Comparison of ENCODE assay signal across 9 mouse cellular contexts in genomic region chr11:26962928-26963667, GRCm38 (mm10).
DNase-seq lines count a peak whose midpoint lies in the region; ATAC-seq and TF ChIP-seq lines count a peak whose summit lies in the region.
"Had no signal": no experiment of that assay in that cellular context is flagged by ENCODE, and none has a peak within 500 bp of the region (broad histone marks: within the 10 kb centered on the region; RNA-seq: fewer than 3 reads in every experiment).

No protein-coding gene starts in this region.

- no peak overlapping the region for H3K4me3 ChIP-seq in lung, embryonic 16.5 days (ENCODE audit: low read length)
- no peak overlapping the region for H3K4me3 ChIP-seq in embryonic facial prominence, embryonic 14.5 days (ENCODE audit: low read depth, low read length)
- no peak overlapping the region for H3K4me3 ChIP-seq in hindbrain, postnatal 0 days (ENCODE audit: low read length)
- H3K4me3 ChIP-seq: myocyte had no signal

- no peaks in the 10 kb centered on the region for H3K9me3 ChIP-seq in lung, embryonic 16.5 days (ENCODE audit: control insufficient read depth, low read length)
- no peaks in the 10 kb centered on the region for H3K9me3 ChIP-seq in embryonic facial prominence, embryonic 14.5 days (ENCODE audit: control insufficient read depth, low read length)
- H3K9me3 ChIP-seq in hindbrain, postnatal 0 days (ENCODE audit: low read length) = no peaks in the 10 kb centered on the region

- no peaks in the 10 kb centered on the region for H3K36me3 ChIP-seq in lung, embryonic 16.5 days (ENCODE audit: control insufficient read depth, insufficient read depth, low read length)
- H3K36me3 ChIP-seq in embryonic facial prominence, embryonic 14.5 days (ENCODE audit: control insufficient read depth, insufficient read depth, low read length) = no peaks in the 10 kb centered on the region
- H3K36me3 ChIP-seq in hindbrain, postnatal 0 days (ENCODE audit: insufficient read depth, low read length) = no peaks in the 10 kb centered on the region

- no peaks in the 10 kb centered on the region for H3K27me3 ChIP-seq in lung, embryonic 16.5 days (ENCODE audit: control insufficient read depth, insufficient read depth, low read depth, low read length)
- no peaks in the 10 kb centered on the region for H3K27me3 ChIP-seq in embryonic facial prominence, embryonic 14.5 days (replicated peaks; ENCODE audit: control insufficient read depth, insufficient read depth, low read length)
- no peaks in the 10 kb centered on the region for H3K27me3 ChIP-seq in hindbrain, postnatal 0 days (ENCODE audit: insufficient read depth, low read length)

- 23% methylated on average over 8 of the region's 8 CpGs for WGBS in lung, embryonic 16.5 days
- WGBS in embryonic facial prominence, embryonic 14.5 days = 41% methylated on average over 8 of the region's 8 CpGs
- WGBS in hindbrain, postnatal 0 days = 56% methylated on average over 8 of the region's 8 CpGs

- DNase-seq in lung, postnatal 25 days (ENCODE audit: low spot score) = no peak
- peak; percentile 55 for DNase-seq in ZHBTc4 (ENCODE audit: low read depth, low spot score)
- peak; percentile 76 for DNase-seq in embryonic facial prominence, embryonic 14.5 days (ENCODE audit: low spot score)
- DNase-seq in hindbrain, postnatal 0 days (ENCODE audit: low spot score) = peak; percentile 48
- DNase-seq in B cell, adult 2 months = no peak
- DNase-seq in spleen, postnatal 10 days (ENCODE audit: low spot score in 2 of 2) = no peak

- H3K27ac ChIP-seq in lung, embryonic 16.5 days (ENCODE audit: low read length) = no peak overlapping the region
- H3K27ac ChIP-seq in embryonic facial prominence, embryonic 14.5 days (replicated peaks; ENCODE audit: low read depth, low read length) = no peak overlapping the region
- H3K27ac ChIP-seq in hindbrain, postnatal 0 days = no peak overlapping the region

- no peak for TF ChIP-seq CTCF in hindbrain, postnatal 0 days (IDR thresholded peaks at IDR 0.05; ENCODE audit: low read depth)

- H3K4me2 ChIP-seq in lung, embryonic 16.5 days (ENCODE audit: low read depth, low read length) = no peak overlapping the region
- H3K4me2 ChIP-seq in embryonic facial prominence, embryonic 14.5 days (ENCODE audit: low read depth, low read length) = no peak overlapping the region
- H3K4me2 ChIP-seq in hindbrain, postnatal 0 days (ENCODE audit: low read depth, low read length) = no peak overlapping the region

- peak; percentile 59; the same call in 1 of the 2 replicates for ATAC-seq in lung, embryonic 16.5 days (ENCODE audit: low read depth)
- ATAC-seq in embryonic facial prominence, embryonic 14.5 days (ENCODE audit: low read depth) = peak; percentile 54; the same call in 1 of the 2 replicates
- no peak for ATAC-seq in hindbrain, postnatal 0 days
- no peak for ATAC-seq in erythroid progenitor cell, adult 5-6 weeks (replicated peaks; ENCODE audit: low FRiP score, poor library complexity, severe bottlenecking)

- H3K4me1 ChIP-seq in lung, embryonic 16.5 days (replicated peaks; ENCODE audit: control insufficient read depth, insufficient read depth, low read length) = peaks cover 6% of the 10 kb centered on the region
- H3K4me1 ChIP-seq in embryonic facial prominence, embryonic 14.5 days (ENCODE audit: control insufficient read depth, insufficient read depth, low read length) = no peaks in the 10 kb centered on the region
- H3K4me1 ChIP-seq in hindbrain, postnatal 0 days (ENCODE audit: insufficient read depth, low read length) = no peaks in the 10 kb centered on the region

- no peak overlapping the region for H3K9ac ChIP-seq in lung, embryonic 16.5 days (ENCODE audit: low read length)
- H3K9ac ChIP-seq in embryonic facial prominence, embryonic 14.5 days (ENCODE audit: low read depth, low read length) = no peak overlapping the region
- no peak overlapping the region for H3K9ac ChIP-seq in hindbrain, postnatal 0 days (replicated peaks; ENCODE audit: low read length)

Comparison
In these comparisons a context has a peak if more than half of its experiments do, and no peak if none do; other contexts are left out.
1. ATAC-seq: peak in lung, embryonic 16.5 days (single experiment) and embryonic facial prominence, embryonic 14.5 days (single experiment); none in hindbrain, postnatal 0 days (single experiment) and erythroid progenitor cell, adult 5-6 weeks (single experiment).
2. DNase-seq: peak in ZHBTc4 (single experiment), embryonic facial prominence, embryonic 14.5 days (single experiment) and hindbrain, postnatal 0 days (single experiment); none in lung, postnatal 25 days (single experiment), B cell, adult 2 months (0 of 2) and spleen, postnatal 10 days (0 of 2).